Mouse (Mus musculus): ENCODE results near the gene Rwdd4a. TPM values are rescaled to one million over a fixed set of nuclear protein-coding genes. Genes with fewer than 3 reads are reported as not detected.

The Rwdd4a gene
- polyA plus RNA-seq, 1 experiment from 2014 or later, result 40.2 TPM

Small RNA genes lying within 50 kb of the gene (microRNA-seq; reads per million reads assigned to microRNA genes)
- gene Gm27409, result not detected

Other genes starting within 250 kb of the Rwdd4a start
- 7.5 and 9.2 TPM in 2 replicates for gene Stox2, start 87.3 kb upstream of the Rwdd4a start, polyA plus RNA-seq (2016; fragmentation: Nextera tagmentation; extraction: Ambion mirVana)
- gene Trappc11, start 194 bp upstream of the Rwdd4a start, polyA plus RNA-seq (2016; fragmentation: Nextera tagmentation; extraction: Ambion mirVana), result 27.2 and 28.4 TPM in 2 replicates
- 8.0 and 13.7 TPM in 2 replicates for gene Ing2, start 141.9 kb downstream of the Rwdd4a start, polyA plus RNA-seq (2016; fragmentation: Nextera tagmentation; extraction: Ambion mirVana)
- 17.3 and 18.4 TPM in 2 replicates for gene Cdkn2aip, start 180.3 kb downstream of the Rwdd4a start, polyA plus RNA-seq (2016; fragmentation: Nextera tagmentation; extraction: Ambion mirVana)

All from heart, embryonic 10.5 days (tissue).